Mouse (Mus musculus) brain, embryonic 18.5 days (tissue): ENCODE results near the gene Actl11.

ENCODE experiments used
- DNase-seq: peaks from one replicate; pipeline ENCODE4 v3.0.0-alpha.2; 2012; ENCODE audit warnings: low read depth, low spot score

The Actl11 gene

GRCm38 (mm10) chr9:107928169-107928568 is at the start of gene Actl11:
Gene Actl11 (plus strand): TSS chr9:107928469.
- no peak for DNase-seq

- DNase-seq = no peak
Observed at GRCm38 (mm10) chr9:107880411-107880810, 47.9 kb upstream of the Actl11 start.

GRCm38 (mm10) chr9:107887804-107888266 is 40.4 kb upstream of the Actl11 start, which contains the start of gene Mon1a:
Gene Mon1a (plus strand): TSS chr9:107888151.
- DNase-seq = no peak

GRCm38 (mm10) chr9:107888267-107888850 is 39.9 kb upstream of the Actl11 start:
- DNase-seq = no peak

GRCm38 (mm10) chr9:107890260-107890659 is 38.0 kb upstream of the Actl11 start:
- DNase-seq = no peak

GRCm38 (mm10) chr9:107891023-107891422 is 37.2 kb upstream of the Actl11 start:
- no peak for DNase-seq

- no peak for DNase-seq
Observed at GRCm38 (mm10) chr9:107898563-107898962, 29.7 kb upstream of the Actl11 start.

- no peak for DNase-seq
Observed at GRCm38 (mm10) chr9:107899855-107900254, 28.4 kb upstream of the Actl11 start.

GRCm38 (mm10) chr9:107900840-107901626 is 27.2 kb upstream of the Actl11 start:
- DNase-seq = no peak

- no peak for DNase-seq
Observed at GRCm38 (mm10) chr9:107901627-107901914, 26.7 kb upstream of the Actl11 start.

GRCm38 (mm10) chr9:107904726-107905125 is 23.5 kb upstream of the Actl11 start:
- DNase-seq = no peak

- no peak for DNase-seq
Observed at GRCm38 (mm10) chr9:107906252-107906966, 21.9 kb upstream of the Actl11 start, which contains the start of gene Mst1r. Gene Mst1r (plus strand): TSS chr9:107906873.

- DNase-seq = no peak
Observed at GRCm38 (mm10) chr9:107906967-107907800, 21.1 kb upstream of the Actl11 start.

GRCm38 (mm10) chr9:107907801-107908120 is 20.5 kb upstream of the Actl11 start:
- DNase-seq = no peak

- DNase-seq = no peak
Observed at GRCm38 (mm10) chr9:107908410-107909158, 19.7 kb upstream of the Actl11 start.

- DNase-seq = no peak
Observed at GRCm38 (mm10) chr9:107910025-107910769, 18.1 kb upstream of the Actl11 start.

- DNase-seq = no peak
Observed at GRCm38 (mm10) chr9:107914764-107915420, 13.4 kb upstream of the Actl11 start.

- no peak for DNase-seq
Observed at GRCm38 (mm10) chr9:107917895-107918608, 10.2 kb upstream of the Actl11 start.

- DNase-seq = no peak
Observed at GRCm38 (mm10) chr9:107918884-107919283, 9.4 kb upstream of the Actl11 start.
